ENCODE assay signal across 24 mouse cellular contexts in the genomic region with DNA sequence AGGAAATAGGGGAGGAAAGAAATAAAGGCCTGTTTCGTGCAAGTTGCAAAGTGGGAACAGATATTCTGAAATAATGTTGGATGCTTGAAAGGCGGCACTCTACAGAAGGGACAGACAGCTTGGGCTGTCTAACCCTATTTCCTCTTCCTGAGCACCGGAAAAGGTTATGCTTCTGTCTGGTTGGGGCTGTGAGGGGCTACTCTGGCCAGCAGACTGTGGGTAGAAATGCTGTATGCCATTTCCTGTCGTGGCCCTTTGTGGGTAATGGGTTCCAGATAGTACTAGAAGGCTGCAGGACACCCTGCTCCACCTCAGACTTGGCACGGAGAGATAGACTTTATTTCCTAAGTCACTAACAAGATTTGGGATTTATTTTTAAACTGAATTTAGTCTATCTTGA.
DNase-seq lines count a peak whose midpoint lies in the region; ATAC-seq lines count a peak whose summit lies in the region.
"Had no signal": no experiment of that assay in that cellular context is flagged by ENCODE, and none has a peak within 500 bp of the region (broad histone marks: within the 10 kb centered on the region; RNA-seq: fewer than 3 reads in every experiment).

No protein-coding gene starts in this region.

- H3K27ac ChIP-seq in embryonic facial prominence, embryonic 10.5 days (replicated peaks) = peak overlapping the region; percentile 54; the same call in 1 of the 2 replicates
- H3K27ac ChIP-seq in forebrain, embryonic 14.5 days (ENCODE audit: low read depth, low read length) = no peak overlapping the region
- H3K27ac ChIP-seq: embryonic facial prominence, embryonic 12.5 days; embryonic facial prominence, embryonic 15.5 days; forebrain, embryonic 12.5 days; hindbrain, embryonic 12.5 days; hindbrain, embryonic 15.5 days had no signal

- peak; percentile 87 for DNase-seq in 416B (ENCODE audit: low read depth)
- no peak for DNase-seq in embryonic facial prominence, embryonic 10.5 days (ENCODE audit: low spot score)
- DNase-seq in right cerebral cortex, postnatal 14 days = no peak
- no peak for DNase-seq in adrenal gland, postnatal 4 days (ENCODE audit: low spot score in 2 of 2)
- no peak for DNase-seq in forebrain, embryonic 14.5 days (ENCODE audit: low spot score)
- DNase-seq: adrenal gland, adult 2 months; adrenal gland, postnatal 14 days; cerebellum, adult 11-12 months; cerebellum, adult 8-10 months; cerebellum, postnatal 10 days; cerebellum, postnatal 36 days; gastrocnemius, postnatal 10 days; gastrocnemius, postnatal 36 days; heart, adult 11 months had no signal

- H3K4me3 ChIP-seq in embryonic facial prominence, embryonic 10.5 days = no peak overlapping the region
- H3K4me3 ChIP-seq in forebrain, embryonic 14.5 days (ENCODE audit: low read depth, low read length) = no peak overlapping the region
- H3K4me3 ChIP-seq: embryonic facial prominence, embryonic 12.5 days; embryonic facial prominence, embryonic 15.5 days; forebrain, embryonic 12.5 days; hindbrain, embryonic 12.5 days; hindbrain, embryonic 15.5 days had no signal

- no peak overlapping the region for H3K4me2 ChIP-seq in forebrain, embryonic 14.5 days (ENCODE audit: low read length)
- H3K4me2 ChIP-seq: embryonic facial prominence, embryonic 12.5 days; embryonic facial prominence, embryonic 15.5 days; forebrain, embryonic 12.5 days; heart, embryonic 11.5 days; hindbrain, embryonic 12.5 days; hindbrain, embryonic 15.5 days had no signal

- no peaks in the 10 kb centered on the region for H3K27me3 ChIP-seq in embryonic facial prominence, embryonic 10.5 days (replicated peaks; ENCODE audit: low read depth, poor library complexity, severe bottlenecking)
- H3K27me3 ChIP-seq in forebrain, embryonic 14.5 days (replicated peaks; ENCODE audit: control insufficient read depth, insufficient read depth, low read length) = no peaks in the 10 kb centered on the region
- H3K27me3 ChIP-seq: embryonic facial prominence, embryonic 12.5 days; embryonic facial prominence, embryonic 15.5 days; forebrain, embryonic 12.5 days; hindbrain, embryonic 12.5 days; hindbrain, embryonic 15.5 days had no signal

- peaks cover 15% of the 10 kb centered on the region; the same call in 1 of the 2 replicates for H3K4me1 ChIP-seq in embryonic facial prominence, embryonic 10.5 days
- H3K4me1 ChIP-seq in forebrain, embryonic 14.5 days (ENCODE audit: control insufficient read depth, insufficient read depth, low read length) = no peaks in the 10 kb centered on the region; the same call in 1 of the 2 replicates
- H3K4me1 ChIP-seq: embryonic facial prominence, embryonic 12.5 days; embryonic facial prominence, embryonic 15.5 days had no signal

- WGBS in embryonic facial prominence, embryonic 10.5 days = 45% methylated on average over 5 of the region's 5 CpGs
- 83% methylated on average over 5 of the region's 5 CpGs for WGBS in forebrain, embryonic 14.5 days

- H3K9ac ChIP-seq in forebrain, embryonic 14.5 days (ENCODE audit: low read length) = no peak overlapping the region
- H3K9ac ChIP-seq: embryonic facial prominence, embryonic 12.5 days; embryonic facial prominence, embryonic 15.5 days; forebrain, embryonic 12.5 days; hindbrain, embryonic 12.5 days; hindbrain, embryonic 15.5 days had no signal

- peak; percentile 38 for ATAC-seq in megakaryocyte, adult 5-6 weeks (ENCODE audit: poor library complexity, severe bottlenecking)
- no peak for ATAC-seq in forebrain, embryonic 14.5 days
- ATAC-seq: CD4-positive, CD25-positive, alpha-beta regulatory T cell, adult 4 months; forebrain, embryonic 16.5 days; intestine, postnatal 0 days had no signal

- H3K36me3 ChIP-seq in embryonic facial prominence, embryonic 10.5 days (replicated peaks) = no peaks in the 10 kb centered on the region
- H3K36me3 ChIP-seq in forebrain, embryonic 14.5 days (ENCODE audit: control insufficient read depth, insufficient read depth, low read length) = no peaks in the 10 kb centered on the region
- H3K36me3 ChIP-seq: embryonic facial prominence, embryonic 12.5 days; embryonic facial prominence, embryonic 15.5 days; forebrain, embryonic 12.5 days; hindbrain, embryonic 12.5 days; hindbrain, embryonic 15.5 days had no signal

- H3K9me3 ChIP-seq in embryonic facial prominence, embryonic 10.5 days = no peaks in the 10 kb centered on the region
- H3K9me3 ChIP-seq in forebrain, embryonic 14.5 days (replicated peaks; ENCODE audit: control insufficient read depth, low read length) = no peaks in the 10 kb centered on the region
- H3K9me3 ChIP-seq: embryonic facial prominence, embryonic 12.5 days; embryonic facial prominence, embryonic 15.5 days; forebrain, embryonic 12.5 days; hindbrain, embryonic 12.5 days; hindbrain, embryonic 15.5 days had no signal
